Mouse (Mus musculus) bone marrow macrophage, adult 2 months (primary cell): Measurements from ENCODE around the gene Gm572.

ENCODE experiments used
- CTCF ChIP-seq: IDR thresholded peaks from 2 replicates; pipeline ENCODE4 v1.5.1; 2012; ENCODE audit warnings: low read depth, mild to moderate bottlenecking, low read length, moderate library complexity
- POLR2A ChIP-seq: IDR thresholded peaks from 2 replicates; pipeline ENCODE4 v1.6.1; 2012; ENCODE audit warnings: mild to moderate bottlenecking, low read depth, low read length, borderline replicate concordance

DNA sequence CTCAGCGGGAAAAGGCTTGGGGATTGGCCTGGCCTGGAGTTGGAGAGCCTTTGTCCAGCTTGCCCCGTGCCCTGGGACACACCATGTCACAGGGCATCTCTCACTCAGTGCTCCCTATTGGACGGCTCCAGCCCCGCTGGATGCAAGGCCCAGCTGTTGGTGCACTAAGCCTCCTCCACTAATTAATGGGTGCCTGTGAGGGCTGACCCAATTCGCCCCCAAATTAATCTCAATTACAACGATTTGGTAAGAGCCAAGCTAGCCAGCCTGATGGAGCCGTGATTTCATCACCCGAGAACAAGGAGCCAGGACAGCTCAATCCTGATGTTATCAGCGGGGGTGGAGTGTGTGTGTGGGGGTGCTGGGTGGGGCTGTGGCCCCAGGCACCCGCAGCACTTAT is 69.5 kb downstream of the Gm572 start:
- no peak for TF ChIP-seq POLR2A
- no peak for TF ChIP-seq CTCF
